23 mouse cellular contexts compared by ENCODE assay signal in the genomic region with DNA sequence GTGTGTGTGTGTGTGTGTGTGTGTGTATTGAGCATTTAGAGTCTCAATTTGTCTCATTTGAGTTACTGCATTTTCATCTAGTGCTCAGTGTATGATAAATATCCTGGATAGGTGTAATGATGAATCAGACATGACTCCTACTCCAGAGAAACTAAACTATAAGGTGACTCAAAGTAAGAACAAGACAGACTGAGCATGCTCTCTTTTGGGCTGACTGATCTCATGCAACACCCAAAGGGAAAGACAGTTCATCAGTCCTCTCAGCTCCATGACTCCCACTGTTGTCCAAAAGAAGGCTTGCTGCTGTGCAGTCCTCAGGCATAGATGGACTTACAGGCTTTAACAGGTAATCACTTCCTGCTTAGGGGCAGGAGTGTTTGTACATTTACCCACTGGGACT.
A peak's percentile ranks its signal among the peaks of the same experiment; 100 is the strongest.
DNase-seq lines count a peak whose midpoint lies in the region; ATAC-seq and TF ChIP-seq lines count a peak whose summit lies in the region.
"Had no signal": no experiment of that assay in that cellular context is flagged by ENCODE, and none has a peak within 500 bp of the region (broad histone marks: within the 10 kb centered on the region; RNA-seq: fewer than 3 reads in every experiment).

No protein-coding gene starts in this region.

- peak; percentile 54 for TF ChIP-seq POLR2A in CH12.LX (IDR thresholded peaks at IDR 0.05; ENCODE audit: low read depth, low read length)

- no peak overlapping the region for H3K4me3 ChIP-seq in midbrain, embryonic 11.5 days (ENCODE audit: low read depth, low read length)
- no peak overlapping the region for H3K4me3 ChIP-seq in midbrain, embryonic 16.5 days (ENCODE audit: low read depth, low read length)
- peak overlapping the region in 2 of 3 experiments; percentile 35 to 61 for H3K4me3 ChIP-seq in CH12.LX (replicated peaks in 1 of 3; ENCODE audit: low read depth in 2 of 3, low read length in 2 of 3, poor library complexity in 1 of 3)
- no peak overlapping the region for H3K4me3 ChIP-seq in forebrain, embryonic 15.5 days
- H3K4me3 ChIP-seq: embryonic facial prominence, embryonic 13.5 days; embryonic facial prominence, embryonic 15.5 days; erythroblast, embryonic 14.5 days; forebrain, embryonic 10.5 days; forebrain, embryonic 12.5 days had no signal

- peaks cover 8% of the 10 kb centered on the region for H3K79me2 ChIP-seq in CH12.LX (replicated peaks; ENCODE audit: control insufficient read depth, extremely low read depth, insufficient read depth, poor library complexity, severe bottlenecking)

- no peaks in the 10 kb centered on the region for H3K9me3 ChIP-seq in midbrain, embryonic 11.5 days (ENCODE audit: control insufficient read depth, low read length)
- H3K9me3 ChIP-seq in midbrain, embryonic 16.5 days (replicated peaks; ENCODE audit: control insufficient read depth, low read length, poor library complexity, severe bottlenecking) = no peaks in the 10 kb centered on the region
- H3K9me3 ChIP-seq in CH12.LX (replicated peaks; ENCODE audit: low read length) = no peaks in the 10 kb centered on the region
- no peaks in the 10 kb centered on the region for H3K9me3 ChIP-seq in forebrain, embryonic 15.5 days
- H3K9me3 ChIP-seq: embryonic facial prominence, embryonic 13.5 days; embryonic facial prominence, embryonic 15.5 days; forebrain, embryonic 10.5 days; forebrain, embryonic 12.5 days had no signal

- no peak for TF ChIP-seq EP300 in CH12.LX (IDR thresholded peaks at IDR 0.05; ENCODE audit: low read length)

- dilution Hi-C loops in CH12.LX (cut with MboI; ENCODE audit: extremely low pct_ligation_motif_present, extremely low pct_unique_long_range_greater_than_20kb, low sequenced_read_pairs) = no loop called here

- TF ChIP-seq RAD21 in CH12.LX (IDR thresholded peaks at IDR 0.05; ENCODE audit: low read depth, low read length) = no peak; the same call in 1 of the 2 replicates

- DNase-seq in midbrain, embryonic 11.5 days (ENCODE audit: low spot score, missing footprints) = peak; percentile 10
- no peak for DNase-seq in CH12.LX (ENCODE audit: extremely low read depth)
- DNase-seq in naive thymus-derived CD4-positive, alpha-beta T cell, adult 2 months (ENCODE audit: low read depth) = peak; percentile 27
- no peak for DNase-seq in right cerebral cortex, postnatal 36 days (ENCODE audit: low spot score in 2 of 2)
- DNase-seq: adrenal gland, adult 2 months; adrenal gland, postnatal 10 days; adrenal gland, postnatal 25 days; B cell, adult 2 months; cerebellum, adult 18-20 months; cerebellum, adult 8-10 months; cerebellum, adult 9-11 months; cerebellum, postnatal 14 days; cerebellum, postnatal 36 days; embryo, embryonic 11 days; forebrain, postnatal 0 days had no signal

- ATAC-seq in midbrain, embryonic 11.5 days (ENCODE audit: low FRiP score) = no peak
- ATAC-seq in midbrain, embryonic 16.5 days = no peak
- ATAC-seq in forebrain, embryonic 15.5 days (replicated peaks) = no peak
- ATAC-seq: forebrain, embryonic 14.5 days; forebrain, postnatal 0 days had no signal

- H3K27ac ChIP-seq in midbrain, embryonic 11.5 days (ENCODE audit: low read depth, low read length) = no peak overlapping the region
- H3K27ac ChIP-seq in midbrain, embryonic 16.5 days (ENCODE audit: low read length) = no peak overlapping the region
- peak overlapping the region; percentile 81; the same call in 1 of the 2 replicates for H3K27ac ChIP-seq in CH12.LX (ENCODE audit: insufficient read depth, low read depth)
- H3K27ac ChIP-seq in forebrain, embryonic 15.5 days (replicated peaks) = no peak overlapping the region
- H3K27ac ChIP-seq: embryonic facial prominence, embryonic 13.5 days; embryonic facial prominence, embryonic 15.5 days; forebrain, embryonic 10.5 days; forebrain, embryonic 12.5 days had no signal

- no peaks in the 10 kb centered on the region for H3K36me3 ChIP-seq in midbrain, embryonic 11.5 days (ENCODE audit: control insufficient read depth, insufficient read depth, low read length)
- no peaks in the 10 kb centered on the region for H3K36me3 ChIP-seq in midbrain, embryonic 16.5 days (ENCODE audit: control insufficient read depth, insufficient read depth, low read length)
- H3K36me3 ChIP-seq in CH12.LX (replicated peaks in 1 of 2; ENCODE audit: control insufficient read depth in 1 of 2, insufficient read depth in 1 of 2, low read length in 1 of 2) = no peaks in the 10 kb centered on the region
- no peaks in the 10 kb centered on the region for H3K36me3 ChIP-seq in forebrain, embryonic 15.5 days
- H3K36me3 ChIP-seq: embryonic facial prominence, embryonic 13.5 days; embryonic facial prominence, embryonic 15.5 days; forebrain, embryonic 10.5 days; forebrain, embryonic 12.5 days had no signal

- no peaks in the 10 kb centered on the region for H3K4me1 ChIP-seq in midbrain, embryonic 11.5 days (ENCODE audit: control insufficient read depth, insufficient read depth, low read length)
- no peaks in the 10 kb centered on the region for H3K4me1 ChIP-seq in midbrain, embryonic 16.5 days (ENCODE audit: control insufficient read depth, insufficient read depth, low read length)
- H3K4me1 ChIP-seq in CH12.LX (ENCODE audit: control insufficient read depth in 1 of 2, insufficient read depth in 2 of 2) = peaks cover 3 to 31% of the 10 kb centered on the region in 2 experiments
- H3K4me1 ChIP-seq in forebrain, embryonic 15.5 days = no peaks in the 10 kb centered on the region
- H3K4me1 ChIP-seq: embryonic facial prominence, embryonic 13.5 days; embryonic facial prominence, embryonic 15.5 days had no signal

- in situ Hi-C loops in CH12.LX (cut with MboI; ENCODE audit: low pct_ligation_motif_present, low pct_unique_long_range_greater_than_20kb, low sequenced_read_pairs) = no loop called here

- no peaks in the 10 kb centered on the region for H3K27me3 ChIP-seq in midbrain, embryonic 11.5 days (ENCODE audit: control insufficient read depth, insufficient read depth, low read length)
- no peaks in the 10 kb centered on the region for H3K27me3 ChIP-seq in midbrain, embryonic 16.5 days (ENCODE audit: control insufficient read depth, insufficient read depth, low read depth, low read length)
- no peaks in the 10 kb centered on the region for H3K27me3 ChIP-seq in CH12.LX (replicated peaks)
- H3K27me3 ChIP-seq in forebrain, embryonic 15.5 days = no peaks in the 10 kb centered on the region
- H3K27me3 ChIP-seq: embryonic facial prominence, embryonic 13.5 days; embryonic facial prominence, embryonic 15.5 days; forebrain, embryonic 12.5 days had no signal

- no peak overlapping the region for H3K4me2 ChIP-seq in midbrain, embryonic 11.5 days
- H3K4me2 ChIP-seq in midbrain, embryonic 16.5 days (ENCODE audit: low read length) = no peak overlapping the region
- peak overlapping the region; percentile 56; the same call in 1 of the 2 replicates for H3K4me2 ChIP-seq in CH12.LX (ENCODE audit: insufficient read depth, low read depth, poor library complexity, severe bottlenecking)
- H3K4me2 ChIP-seq in forebrain, embryonic 15.5 days (replicated peaks) = no peak overlapping the region
- H3K4me2 ChIP-seq: embryonic facial prominence, embryonic 13.5 days; embryonic facial prominence, embryonic 15.5 days; forebrain, embryonic 12.5 days had no signal

- no peak for TF ChIP-seq CTCF in CH12.LX (conservative IDR thresholded peaks at IDR 0.05 in 1 of 2, IDR thresholded peaks at IDR 0.05 in 1 of 2; ENCODE audit: low read depth in 2 of 2, low read length in 2 of 2)

- H3K9ac ChIP-seq in midbrain, embryonic 11.5 days (ENCODE audit: low read length) = no peak overlapping the region
- H3K9ac ChIP-seq in midbrain, embryonic 16.5 days (ENCODE audit: low read depth, low read length) = no peak overlapping the region
- peak overlapping the region; percentile 87 for H3K9ac ChIP-seq in CH12.LX (ENCODE audit: insufficient read depth, low read depth)
- H3K9ac ChIP-seq in forebrain, embryonic 15.5 days (replicated peaks) = no peak overlapping the region
- H3K9ac ChIP-seq: embryonic facial prominence, embryonic 13.5 days; embryonic facial prominence, embryonic 15.5 days; forebrain, embryonic 12.5 days; forebrain, postnatal 0 days had no signal

TF ChIP-seq in CH12.LX, 34 proteins besides CTCF, POLR2A, EP300 and RAD21:
- TF ChIP-seq TBP (conservative IDR thresholded peaks at IDR 0.05; ENCODE audit: low read depth, low read length) (peak; percentile 77; the same call in 1 of the 2 replicates), IRF4 (IDR thresholded peaks at IDR 0.05; ENCODE audit: low read depth, low read length) (peak; percentile 57), MEF2A (IDR thresholded peaks at IDR 0.05; ENCODE audit: borderline replicate concordance, low read depth, low read length) (no peak; the same call in 1 of the 2 replicates)

Comparison
In these comparisons a context has a peak if more than half of its experiments do, and no peak if none do; other contexts are left out.
1. DNase-seq: peak in midbrain, embryonic 11.5 days (single experiment) and naive thymus-derived CD4-positive, alpha-beta T cell, adult 2 months (single experiment); none in CH12.LX (single experiment) and right cerebral cortex, postnatal 36 days (0 of 2).
2. H3K4me3 ChIP-seq: peak in CH12.LX (2 of 3); none in midbrain, embryonic 11.5 days (single experiment), midbrain, embryonic 16.5 days (single experiment) and forebrain, embryonic 15.5 days (single experiment).